Mouse (Mus musculus) granulocyte monocyte progenitor cell, adult 5-6 weeks (primary cell): Measurements from ENCODE around the gene Card6. TPM values are rescaled to one million over a fixed set of nuclear protein-coding genes. Genes with fewer than 3 reads are reported as not detected.

Experiments used
- ATAC-seq: replicated peaks from 2 replicates; pipeline ENCODE4 v1.8.0; 2016; ENCODE audit warnings: mild to moderate bottlenecking, moderate TSS enrichment, inconsistent platforms; ENCODE audit not compliant: poor library complexity, severe bottlenecking
- total RNA-seq, 2 experiments: library from RNA; stranded (forward) in 1 of 2; stranded (reverse) in 1 of 2; fragments of 200-712, 200-1000 nt in 1 of 2; fragments of >200 nt in 1 of 2; fragmentation: Nextera tagmentation in 1 of 2; gene quantifications; 2 replicates each; pipeline ENCODE4 v1.2.3; 2014 to 2017

Gene Card6
- total RNA-seq, 2 experiments from 2014 or later = 0.05 to 1.9 TPM

- no peak for ATAC-seq
Measured at GRCm38 (mm10) chr15:5090131-5090530, 18.2 kb downstream of the Card6 start.

DNA sequence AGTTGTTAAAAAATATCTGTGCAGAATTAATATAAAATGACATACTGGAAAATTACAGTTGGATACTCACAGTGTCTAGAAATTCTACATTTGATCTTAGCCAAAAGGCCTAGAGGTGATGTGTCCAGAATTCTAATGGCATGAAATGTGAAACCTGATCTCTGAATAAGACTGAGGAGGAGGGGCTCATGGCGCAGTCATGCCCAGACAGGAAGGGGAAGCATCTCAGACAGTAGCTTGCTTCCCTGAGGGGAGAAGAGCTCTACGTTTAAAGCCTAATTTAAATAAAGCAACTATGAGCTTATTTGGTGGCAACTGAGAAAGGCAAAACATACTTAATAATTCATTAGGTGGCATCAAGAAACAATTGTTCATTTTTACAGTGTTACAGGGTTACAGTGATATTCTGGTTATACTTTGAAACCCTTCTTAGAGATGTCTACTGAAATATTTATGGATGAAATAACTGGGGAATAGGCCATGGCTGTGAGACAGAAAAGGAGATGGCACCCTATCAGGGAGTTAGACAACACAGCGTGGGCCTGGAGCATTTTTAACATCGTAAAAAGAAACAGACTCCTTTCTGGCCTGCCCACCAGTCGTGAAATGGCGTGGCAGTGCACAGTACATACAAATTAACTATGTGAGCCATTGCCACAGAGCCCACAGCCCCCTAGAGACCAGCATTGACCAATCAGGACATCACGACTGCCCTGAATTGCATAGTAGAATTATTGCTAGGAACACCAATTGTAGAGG lies 19.3 kb downstream of the Card6 start:
- ATAC-seq = peak; percentile 35; the same call in 1 of the 2 replicates

DNA sequence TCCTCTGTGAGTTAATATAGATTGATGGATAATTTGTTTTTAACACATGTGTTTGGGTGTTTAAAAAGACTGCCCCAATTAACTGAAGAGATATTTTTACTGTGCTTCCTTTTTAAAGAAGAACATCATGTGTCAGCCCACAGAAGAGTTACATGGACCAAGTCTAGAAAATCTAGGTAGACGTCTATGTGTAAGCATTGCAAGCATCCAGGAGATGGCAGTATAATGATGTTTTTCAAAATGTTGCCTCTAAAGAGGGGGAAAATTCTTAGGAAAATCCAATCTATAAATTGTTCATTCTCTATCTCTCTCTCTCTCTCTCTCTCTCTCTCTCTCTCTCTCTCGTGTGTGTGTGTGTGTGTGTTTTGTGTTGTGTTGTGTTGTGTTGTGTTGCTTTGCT lies 22.2 kb downstream of the Card6 start:
- ATAC-seq = peak; percentile 62

DNA sequence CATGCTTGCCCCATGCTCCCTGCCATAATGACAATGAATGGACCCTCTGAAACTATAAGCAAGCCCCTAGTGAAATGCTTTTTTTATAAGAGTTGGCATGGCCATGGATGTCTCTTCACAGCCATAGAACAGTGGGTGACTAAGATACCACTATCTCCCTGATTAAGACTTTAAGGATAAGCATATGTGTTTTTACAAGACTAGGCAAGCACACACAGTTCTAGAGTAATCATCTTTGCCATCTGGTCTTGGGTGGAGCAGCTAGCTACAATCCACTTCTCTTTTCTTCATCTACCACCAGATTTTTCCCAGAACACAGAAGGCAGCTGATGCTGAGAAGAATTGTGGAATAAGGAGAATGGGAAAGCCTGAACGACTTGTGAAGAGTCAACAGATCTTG lies 27.1 kb downstream of the Card6 start:
- no peak for ATAC-seq

GRCm38 (mm10) chr15:5068801-5069518 lies 39.4 kb downstream of the Card6 start:
- ATAC-seq = no peak

GRCm38 (mm10) chr15:5063635-5064034 lies 44.7 kb downstream of the Card6 start, which contains the start of gene C7:
C7 (minus strand) TSS chr15:5063740.
- no peak for ATAC-seq

Other genes with a start within 250 kb of the Card6 start
- gene Mroh2b, start 209.8 kb downstream of the Card6 start, total RNA-seq (2014; fragmentation: Nextera tagmentation) = not detected in 2 replicates
- not detected in 2 replicates for gene Mroh2b, start 209.8 kb downstream of the Card6 start, total RNA-seq (2017)
- gene C7, start 44.8 kb downstream of the Card6 start, total RNA-seq (2014; fragmentation: Nextera tagmentation) = not detected in 2 replicates
- gene C7, start 44.8 kb downstream of the Card6 start, total RNA-seq (2017) = not detected in 2 replicates
- gene Rpl37, start 8.1 kb upstream of the Card6 start, total RNA-seq (2014; fragmentation: Nextera tagmentation) = 2,587 and 2,602 TPM in 2 replicates
- 1,276 and 1,288 TPM in 2 replicates for gene Rpl37, start 8.1 kb upstream of the Card6 start, total RNA-seq (2017)
- 19.1 and 19.2 TPM in 2 replicates for gene Prkaa1, start 35.3 kb upstream of the Card6 start, total RNA-seq (2014; fragmentation: Nextera tagmentation)
- gene Prkaa1, start 35.3 kb upstream of the Card6 start, total RNA-seq (2017) = 19.2 and 21.1 TPM in 2 replicates
- gene Ttc33, start 77.0 kb upstream of the Card6 start, total RNA-seq (2014; fragmentation: Nextera tagmentation) = 18.0 and 50.2 TPM in 2 replicates
- gene Ttc33, start 77.0 kb upstream of the Card6 start, total RNA-seq (2017) = 41.7 and 56.9 TPM in 2 replicates
- 3.7 and 6.3 TPM in 2 replicates for gene Ptger4, start 135.6 kb upstream of the Card6 start, total RNA-seq (2014; fragmentation: Nextera tagmentation)
- 3.7 and 5.8 TPM in 2 replicates for gene Ptger4, start 135.6 kb upstream of the Card6 start, total RNA-seq (2017)